Mouse (Mus musculus) C2C12 (cell line): ENCODE data around the gene Limd1.

Experiments
- CTCF ChIP-seq: IDR thresholded peaks from one replicate; pipeline ENCODE4 v1.5.1; 2011; ENCODE audit not compliant: control insufficient read depth, insufficient read depth, insufficient read length
- FOSL1 ChIP-seq: IDR thresholded peaks from one replicate; pipeline ENCODE4 v1.8.0; 2011; ENCODE audit warnings: mild to moderate bottlenecking, low read length; ENCODE audit not compliant: poor library complexity, insufficient read depth, severe bottlenecking
- MAX ChIP-seq: IDR thresholded peaks from one replicate; pipeline ENCODE4 v1.6.1; 2011; ENCODE audit warnings: mild to moderate bottlenecking, control low read depth
- MYOG ChIP-seq: IDR thresholded peaks from one replicate; pipeline ENCODE4 v1.6.1; 2011; ENCODE audit not compliant: control insufficient read depth, insufficient read length; ENCODE audit errors: extremely low read depth
- USF1 ChIP-seq: IDR thresholded peaks from one replicate; pipeline ENCODE4 v1.6.1; 2011; ENCODE audit warnings: low read depth, mild to moderate bottlenecking, control low read depth, moderate library complexity

GRCm38 (mm10) chr9:123539823-123540222, 61.3 kb downstream of the Limd1 start:
- TF ChIP-seq CTCF (no peak), MAX (no peak), USF1 (no peak), FOSL1 (no peak), MYOG (no peak)
